Mouse (Mus musculus) ZHBTc4 (cell line): ENCODE results near the gene Prkaa2.
A peak's percentile ranks its signal among the peaks of the same experiment; 100 is the strongest.

Source experiments
- DNase-seq: peaks from one replicate; pipeline ENCODE4 v3.0.0-alpha.2; 2011; ENCODE audit warnings: low read depth, low spot score

The Prkaa2 gene

DNA sequence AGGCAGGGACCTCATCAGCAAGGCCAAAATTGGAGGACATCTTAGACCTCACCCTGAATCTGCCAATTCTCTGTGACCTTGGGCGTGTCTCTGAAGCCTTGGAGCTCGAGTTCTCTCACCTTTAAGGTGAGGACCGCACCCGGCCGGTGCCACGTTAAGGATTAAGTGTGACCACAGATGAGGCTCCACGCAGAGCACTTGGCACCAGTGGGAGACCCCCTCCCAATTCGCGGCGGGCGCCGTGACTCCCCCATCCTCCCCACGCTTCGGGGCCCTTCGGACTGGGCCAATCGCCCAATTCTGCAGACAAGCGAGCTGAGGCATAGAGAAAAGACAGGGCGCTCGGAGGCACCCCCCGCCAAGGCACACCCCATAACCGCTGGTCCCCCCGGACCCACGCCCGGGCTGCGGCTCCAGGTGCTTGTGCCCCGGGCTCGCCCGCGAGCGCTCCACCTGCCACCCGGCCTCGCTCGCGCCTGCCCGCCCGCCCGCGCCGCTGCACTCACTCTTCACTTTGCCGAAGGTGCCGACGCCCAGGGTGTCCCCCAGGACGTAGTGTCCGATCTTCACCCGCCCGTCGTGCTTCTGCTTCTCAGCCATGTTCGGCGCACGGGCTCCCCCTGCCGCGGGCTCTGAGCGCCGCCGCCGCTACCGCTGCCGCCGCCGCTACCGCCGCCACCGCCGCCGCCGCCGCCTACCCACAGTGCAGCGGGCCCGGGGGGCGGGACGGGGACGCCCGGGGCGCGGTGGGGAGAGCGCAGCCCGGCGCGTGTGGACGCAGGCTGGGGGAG lies at the start of gene Prkaa2:
TSS of gene Prkaa2 (minus strand) at position 692 of the 791 bp plus-strand sequence.
- peak; percentile 74 for DNase-seq

DNA sequence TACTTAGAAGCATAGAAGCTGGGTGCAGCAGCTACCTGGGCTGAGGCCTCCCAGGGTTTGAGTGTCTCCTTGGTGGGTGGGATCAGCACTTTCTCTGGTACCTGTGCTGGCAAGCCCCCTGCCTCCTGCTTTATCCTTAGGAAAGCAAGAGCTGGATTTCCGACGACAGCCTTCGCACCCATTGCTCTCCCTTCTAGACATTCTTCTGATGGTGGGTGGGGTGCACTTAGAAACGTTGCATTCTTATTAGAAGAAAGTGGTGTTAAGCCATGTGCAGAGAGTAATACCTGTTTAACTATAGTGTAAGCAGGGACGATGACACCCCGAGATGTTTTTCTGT lies 49.8 kb upstream of the Prkaa2 start:
- no peak for DNase-seq

DNA sequence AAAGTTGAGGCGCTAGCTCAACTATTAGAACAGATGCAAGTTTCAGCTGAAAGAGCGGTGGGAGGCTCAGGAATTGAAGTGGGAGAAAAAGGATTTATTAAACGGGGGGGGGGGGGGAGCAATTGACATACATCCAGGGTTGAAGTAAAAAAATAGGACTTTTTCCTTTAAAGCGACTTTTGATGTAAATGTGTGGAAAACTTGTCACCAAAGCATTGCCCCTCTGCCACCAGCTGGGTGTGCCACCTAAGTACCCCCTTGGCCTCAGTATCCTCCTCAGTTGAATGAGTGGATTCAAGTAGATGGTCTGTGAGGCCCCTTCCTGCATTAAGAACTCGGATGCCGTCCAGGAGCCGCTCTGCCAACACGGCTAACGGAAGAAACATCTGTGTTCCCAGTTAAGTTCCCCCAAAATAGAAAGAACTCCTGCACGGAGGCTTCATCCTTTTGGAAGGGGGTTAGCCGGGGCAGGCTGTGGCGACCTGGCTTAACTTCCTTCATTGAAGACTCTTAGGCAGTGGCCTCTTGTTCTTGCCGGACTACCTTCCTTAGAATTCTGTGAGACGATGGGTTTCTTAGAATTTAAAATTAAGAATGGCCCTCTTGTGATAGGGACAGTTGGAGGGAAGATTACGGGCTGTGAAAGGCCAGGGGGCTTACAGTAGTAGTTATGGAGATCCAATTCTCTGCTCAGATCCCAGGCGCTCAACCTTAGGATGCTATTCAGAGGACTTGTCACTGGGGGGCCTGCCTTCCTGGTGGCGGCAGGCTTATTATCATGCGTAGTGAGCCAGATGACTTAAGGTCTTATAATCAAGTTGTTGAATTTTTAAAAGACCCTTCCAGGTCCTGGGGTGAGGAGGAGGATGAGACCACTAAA lies 49.2 kb upstream of the Prkaa2 start:
- peak; percentile 73 for DNase-seq

DNA sequence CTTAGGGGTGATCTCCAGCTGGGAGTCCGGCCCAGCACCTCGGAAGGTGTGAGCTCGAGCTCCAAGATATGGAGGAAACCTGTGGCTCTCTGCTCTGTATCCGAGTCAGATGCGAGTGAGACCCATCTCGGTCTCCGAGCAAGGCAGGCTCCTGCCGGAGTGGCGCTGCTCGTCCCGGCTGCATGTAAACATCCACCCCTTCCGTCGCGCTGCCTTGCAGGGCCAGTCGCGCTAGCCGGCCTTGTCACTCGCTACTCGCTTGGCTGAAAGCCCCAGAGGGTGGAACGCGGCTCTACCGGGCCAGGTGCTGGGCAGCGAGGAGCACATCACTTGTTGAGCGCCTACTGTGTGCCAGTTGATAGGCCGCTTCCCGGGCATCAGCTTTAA lies 48.5 kb upstream of the Prkaa2 start:
- peak; percentile 82 for DNase-seq

DNA sequence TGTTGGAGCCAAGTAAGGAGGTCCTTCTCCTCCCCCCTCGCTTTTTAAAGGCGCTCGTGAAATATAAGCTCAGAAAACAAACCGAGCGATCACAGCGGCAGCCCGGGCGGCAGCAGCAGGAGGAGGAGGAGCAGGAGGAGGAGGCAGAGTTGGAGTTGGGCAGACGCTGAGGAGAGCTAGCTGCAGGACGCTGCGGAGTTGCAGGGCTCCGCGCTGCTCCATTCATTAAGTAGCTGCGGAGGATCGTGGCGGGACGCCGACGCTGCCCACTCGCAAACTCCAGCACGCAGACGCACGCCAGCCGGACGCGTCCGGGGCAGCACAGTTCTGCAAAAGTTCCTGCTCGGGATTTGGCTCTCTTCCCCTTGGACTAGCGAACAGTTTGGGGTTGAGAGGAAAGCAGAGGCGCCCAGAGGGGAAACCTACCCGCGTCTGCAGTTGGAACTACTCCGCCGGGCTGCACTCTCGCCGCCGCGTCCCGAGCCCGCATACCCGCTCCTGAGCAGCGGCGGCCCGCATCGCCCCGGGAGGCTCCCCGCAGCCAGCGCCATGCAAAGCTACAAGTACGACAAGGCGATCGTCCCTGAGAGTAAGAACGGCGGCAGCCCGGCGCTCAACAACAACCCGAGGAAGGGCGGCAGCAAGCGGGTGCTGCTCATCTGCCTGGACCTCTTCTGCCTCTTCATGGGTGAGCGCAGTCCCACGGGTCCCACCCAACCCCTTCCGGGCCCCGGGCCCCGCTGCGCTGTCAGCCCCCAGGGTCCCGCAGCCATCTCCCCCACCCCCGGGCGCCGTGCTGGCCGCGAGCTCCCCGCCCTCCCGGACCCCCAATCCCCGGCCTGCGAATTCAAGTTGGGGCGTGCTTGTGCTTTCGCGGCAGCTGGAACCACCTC lies 47.8 kb upstream of the Prkaa2 start, which contains the start of gene Plpp3:
TSS of gene Plpp3 (plus strand) at position 72 of the 893 bp plus-strand sequence.
- peak; percentile 84 for DNase-seq

DNA sequence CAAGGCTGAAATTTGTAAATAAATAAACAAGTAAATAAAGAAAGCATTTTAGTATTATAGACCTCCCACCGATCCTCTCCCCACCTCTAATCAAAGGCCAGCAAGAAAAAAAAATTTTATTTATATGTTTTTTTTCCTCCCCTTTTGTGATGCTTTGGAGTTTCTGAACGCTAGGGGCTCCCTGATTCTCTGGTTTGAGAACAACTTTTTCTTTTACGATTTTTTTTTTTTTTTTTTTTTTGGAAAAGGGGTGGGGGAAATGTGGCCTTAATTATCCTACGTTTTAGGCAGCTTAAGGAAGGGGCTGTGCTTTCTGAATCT lies 47.2 kb upstream of the Prkaa2 start:
- DNase-seq: no peak

DNA sequence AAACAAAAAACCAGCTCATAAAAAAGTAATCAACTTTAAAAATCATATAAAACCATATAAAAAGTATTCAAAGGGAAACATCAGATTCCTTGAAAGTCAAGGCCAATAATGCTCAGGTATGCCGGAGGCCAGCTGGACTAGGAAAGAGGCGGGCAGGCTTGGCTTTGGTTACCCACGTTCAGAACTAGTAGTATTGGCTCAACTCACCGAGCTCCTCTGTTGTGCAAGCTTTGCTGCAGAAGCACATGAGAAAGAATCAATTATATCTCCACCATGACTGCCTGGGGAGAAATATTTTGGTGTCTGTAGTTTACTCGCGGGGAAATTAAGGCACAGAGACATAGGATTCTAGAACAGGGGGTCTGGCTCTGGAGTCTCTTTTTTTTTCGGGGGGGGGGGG lies 46.6 kb upstream of the Prkaa2 start:
- DNase-seq: no peak

DNA sequence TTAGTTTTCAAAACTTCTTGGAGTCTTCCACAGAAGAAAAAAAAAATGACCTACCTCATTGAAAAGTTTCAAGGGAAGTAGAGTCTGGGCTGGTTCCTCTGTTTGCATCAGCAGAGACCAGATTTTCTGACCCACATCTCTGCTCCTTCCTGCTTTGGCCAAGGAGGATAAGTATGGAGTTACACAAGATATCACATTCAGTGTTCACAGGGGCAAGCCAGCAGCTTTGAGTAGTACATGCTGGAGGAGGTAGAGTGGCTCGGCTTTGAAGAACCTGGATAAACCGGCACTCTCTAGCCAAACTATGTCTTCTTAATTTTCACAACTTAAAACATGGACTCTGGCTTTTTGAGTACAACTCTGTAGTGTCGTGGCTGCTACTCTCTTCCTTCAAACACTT lies 43.5 kb upstream of the Prkaa2 start:
- no peak for DNase-seq

DNA sequence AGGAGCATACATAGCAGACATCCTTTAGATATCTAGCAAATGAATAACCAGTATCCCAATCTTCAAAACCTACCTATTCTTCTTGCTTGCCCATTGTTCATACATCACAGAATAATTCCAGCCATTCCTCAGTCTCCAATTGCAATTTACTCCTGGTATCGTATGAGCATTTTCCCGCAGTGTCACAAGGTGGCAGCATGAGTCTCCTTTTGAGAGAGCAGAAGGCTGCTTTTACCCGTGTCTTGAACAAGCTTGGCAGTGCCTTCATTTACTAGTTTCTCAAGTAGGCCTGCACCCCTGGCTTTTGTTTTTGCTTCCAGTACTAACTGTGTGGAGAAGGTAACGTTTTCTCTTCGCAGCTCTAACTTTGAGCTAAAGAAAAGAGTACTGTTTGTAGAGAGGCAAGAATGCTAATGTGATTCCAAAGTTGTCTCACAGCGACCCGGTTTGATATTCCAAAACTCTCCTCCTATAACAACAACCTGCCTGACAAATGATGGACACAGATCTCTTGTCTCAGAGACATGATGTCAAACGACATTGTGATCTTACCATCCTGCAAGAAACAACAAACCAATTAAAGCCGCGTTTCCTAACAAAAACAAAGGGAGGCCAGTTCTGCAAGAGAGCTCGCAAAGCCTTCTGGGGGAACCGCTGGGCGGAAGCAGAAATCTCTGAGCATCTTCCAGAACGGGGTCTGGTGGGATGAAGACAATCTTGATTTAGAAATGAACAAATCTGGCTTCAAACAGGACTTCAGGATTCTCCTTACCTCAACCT lies 42.4 kb upstream of the Prkaa2 start:
- peak; percentile 86 for DNase-seq

DNA sequence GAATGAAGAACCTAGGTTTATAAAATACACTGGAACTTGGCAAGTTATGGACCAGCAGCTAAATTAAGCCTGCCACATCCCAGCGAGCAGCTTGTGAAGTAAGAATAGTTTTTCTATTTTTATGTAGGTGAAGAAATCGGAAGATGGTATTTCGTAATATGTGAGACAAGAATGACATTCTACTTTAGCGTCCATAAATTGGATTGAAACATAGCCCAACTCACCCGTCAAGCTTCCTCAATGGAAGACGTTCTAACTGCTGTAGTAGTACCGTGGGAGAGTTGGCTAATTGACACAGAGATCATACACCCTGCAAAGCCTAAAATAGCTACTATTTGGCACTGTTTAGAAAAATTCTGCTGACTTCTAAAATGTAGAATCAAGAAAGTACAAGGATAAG lies 39.8 kb upstream of the Prkaa2 start:
- no peak for DNase-seq

DNA sequence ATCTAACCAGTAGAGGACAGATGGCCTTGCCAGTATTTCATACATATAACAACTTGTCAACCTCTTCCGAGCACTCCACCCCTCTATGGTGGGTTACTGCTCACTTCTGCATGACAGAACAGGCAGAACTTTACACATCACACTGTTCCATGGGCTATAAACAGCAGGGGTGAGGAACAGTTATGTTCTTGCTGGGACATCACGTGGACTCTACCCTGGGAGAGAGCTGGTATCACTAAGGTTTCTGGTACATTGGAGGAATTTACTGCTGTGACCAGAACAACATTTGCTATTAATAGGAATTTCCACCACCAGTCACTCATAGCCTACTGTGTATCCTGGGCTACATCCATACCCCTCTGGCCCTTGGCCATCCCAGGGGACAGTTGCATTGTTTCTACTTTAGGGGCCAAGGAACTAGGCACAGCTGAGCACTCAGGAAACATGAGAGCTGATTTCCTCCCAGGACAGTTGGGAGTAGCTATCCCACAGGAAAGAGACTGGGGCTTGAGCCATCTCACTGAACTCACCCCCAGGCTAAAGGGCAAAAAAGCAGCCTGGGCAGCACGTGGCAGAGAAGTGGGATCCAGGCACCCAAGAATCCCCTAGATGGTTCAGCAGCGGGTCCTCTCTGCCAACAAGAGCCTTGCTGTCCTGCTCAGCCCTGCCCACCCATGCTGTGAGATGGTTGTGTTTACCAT lies 23.8 kb upstream of the Prkaa2 start:
- no peak for DNase-seq

DNA sequence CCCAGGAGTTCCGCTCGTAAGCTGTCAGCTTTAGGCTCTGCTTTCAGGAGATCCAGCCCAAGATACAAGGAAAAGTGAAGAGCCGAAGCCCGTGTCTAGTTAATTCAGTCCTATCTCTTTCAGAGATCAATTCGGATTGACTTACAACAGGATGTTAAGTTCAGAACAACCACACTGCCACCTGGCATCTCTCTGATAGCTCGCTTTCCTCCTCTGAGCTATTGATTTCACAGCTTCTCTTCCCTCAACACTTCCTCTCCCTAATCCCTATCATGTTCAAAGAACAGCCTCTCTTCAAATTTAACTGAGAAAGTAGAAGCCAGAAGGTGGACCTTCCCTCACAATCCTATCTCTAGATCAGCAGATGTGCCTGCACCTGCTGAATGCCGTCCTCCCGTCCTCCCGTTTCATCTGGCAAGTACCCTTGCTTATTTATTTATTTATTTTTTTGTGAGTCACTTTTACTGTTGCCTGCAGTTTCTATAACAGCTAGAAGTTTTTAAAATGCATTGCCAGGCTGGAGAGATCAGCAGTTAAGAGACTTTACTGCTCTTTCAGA lies 22.1 kb upstream of the Prkaa2 start:
- DNase-seq: no peak

DNA sequence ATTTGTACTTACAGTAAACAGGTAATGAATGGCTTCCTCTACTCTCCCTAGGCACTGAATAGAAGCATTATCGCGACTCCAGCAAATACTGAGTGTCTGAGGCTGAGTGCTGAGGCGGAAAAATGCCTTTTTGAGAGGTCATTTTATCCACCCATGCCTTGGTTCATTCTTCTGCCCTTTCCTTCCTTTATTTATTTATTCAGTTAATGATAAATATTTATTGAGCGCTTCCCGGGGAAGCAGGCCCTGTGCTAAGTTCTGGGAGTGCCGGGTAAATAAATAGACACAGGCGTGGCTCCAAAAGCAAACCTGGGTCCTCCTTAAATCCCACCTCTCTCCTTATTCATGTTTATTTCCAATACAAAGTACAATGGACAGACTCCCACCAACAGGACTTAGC lies 19.5 kb upstream of the Prkaa2 start:
- no peak for DNase-seq

DNA sequence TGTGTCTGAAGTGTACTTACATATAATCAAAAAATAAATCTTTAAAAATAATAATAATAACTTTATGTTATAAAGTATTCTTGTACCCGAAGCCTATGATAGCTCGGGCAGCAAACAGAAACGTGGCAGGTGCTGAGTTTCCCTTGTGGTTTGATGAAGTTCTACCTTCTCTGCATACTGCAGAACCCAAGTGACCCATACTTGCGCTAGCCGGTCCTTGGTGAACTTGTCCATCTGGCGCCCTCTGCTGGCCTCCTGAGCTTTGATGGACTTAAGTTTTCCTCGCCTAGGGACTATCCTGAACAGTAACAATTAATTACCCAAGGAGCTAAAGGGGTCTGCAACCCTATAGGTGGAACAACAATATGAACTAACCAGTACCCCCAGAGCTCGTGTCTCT lies 12.7 kb upstream of the Prkaa2 start:
- DNase-seq: peak; percentile 84

DNA sequence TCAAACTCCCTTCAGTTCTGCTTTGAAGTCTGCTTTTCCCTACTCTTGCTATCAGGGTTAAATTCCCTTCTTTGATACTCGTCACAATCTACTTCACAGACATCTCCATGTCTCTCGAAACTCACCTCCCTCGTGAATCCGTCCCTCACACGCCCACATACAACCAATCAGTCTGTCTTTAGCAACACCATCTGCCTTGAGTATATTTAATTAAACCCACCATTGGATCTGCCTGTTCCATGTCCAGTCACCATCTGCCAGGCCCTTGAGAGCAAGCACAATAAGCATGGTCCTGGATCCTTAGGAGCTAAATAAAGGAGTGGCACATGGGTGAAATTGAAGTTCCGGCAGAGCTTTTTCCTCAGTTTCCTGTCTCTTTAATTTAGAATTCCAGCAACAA lies 11.4 kb upstream of the Prkaa2 start:
- DNase-seq: no peak

DNA sequence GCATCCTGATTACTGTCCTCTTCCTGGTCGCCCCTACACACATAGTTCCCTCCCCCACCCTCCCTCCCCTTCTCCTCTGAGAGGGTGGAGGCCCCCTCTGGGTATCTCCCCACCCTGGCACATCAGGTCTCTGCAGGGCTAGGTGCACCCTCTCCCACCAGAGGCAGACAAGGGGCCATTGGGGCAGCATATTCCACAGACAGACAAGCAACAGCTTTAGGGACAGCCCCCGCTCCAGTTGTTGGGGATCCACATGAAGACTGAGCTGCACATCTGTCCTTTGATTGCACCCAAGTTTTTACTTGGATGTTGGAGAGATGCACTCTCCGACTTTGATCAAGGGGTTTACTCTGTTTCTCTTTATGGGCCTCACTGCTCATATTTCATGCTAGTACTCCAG lies 3.8 kb upstream of the Prkaa2 start:
- no peak for DNase-seq

DNA sequence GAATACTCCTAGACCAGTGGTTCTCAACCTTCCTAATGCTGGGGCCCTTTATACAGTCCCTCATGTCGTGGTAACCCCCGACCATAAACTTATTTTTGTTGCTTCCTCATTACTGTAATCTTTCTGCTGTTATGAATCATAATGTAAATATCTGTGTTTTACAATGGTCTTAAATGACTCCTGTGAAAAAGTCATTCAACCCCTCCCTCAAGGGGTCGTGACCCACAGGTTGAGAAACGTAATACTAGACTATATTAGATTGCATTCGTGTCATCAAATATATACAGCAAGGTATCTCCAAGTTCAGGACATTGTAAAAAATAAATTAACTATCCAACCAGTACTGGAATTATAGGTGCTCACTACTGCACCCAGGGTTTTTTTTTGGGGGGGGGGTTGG lies 3.4 kb upstream of the Prkaa2 start:
- DNase-seq: no peak

DNA sequence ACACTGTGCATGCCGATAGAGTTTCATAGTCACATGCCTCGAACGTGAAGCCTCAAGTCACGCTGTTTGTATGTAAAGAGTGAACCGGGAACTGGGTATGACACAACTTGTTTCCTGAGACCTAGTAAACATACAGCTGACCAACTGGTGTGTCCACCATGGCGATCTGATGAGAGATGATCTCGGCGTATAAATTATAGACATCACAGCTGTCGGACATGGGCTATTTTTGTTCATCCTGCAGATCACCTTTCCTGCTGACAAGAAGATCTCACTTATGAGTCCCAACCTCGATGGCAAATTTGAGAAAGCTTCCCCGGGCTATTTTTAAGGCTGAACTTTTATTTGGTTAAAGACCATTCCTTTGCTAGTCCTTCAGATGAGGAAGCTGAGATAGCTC lies 2.1 kb upstream of the Prkaa2 start:
- DNase-seq: no peak

DNA sequence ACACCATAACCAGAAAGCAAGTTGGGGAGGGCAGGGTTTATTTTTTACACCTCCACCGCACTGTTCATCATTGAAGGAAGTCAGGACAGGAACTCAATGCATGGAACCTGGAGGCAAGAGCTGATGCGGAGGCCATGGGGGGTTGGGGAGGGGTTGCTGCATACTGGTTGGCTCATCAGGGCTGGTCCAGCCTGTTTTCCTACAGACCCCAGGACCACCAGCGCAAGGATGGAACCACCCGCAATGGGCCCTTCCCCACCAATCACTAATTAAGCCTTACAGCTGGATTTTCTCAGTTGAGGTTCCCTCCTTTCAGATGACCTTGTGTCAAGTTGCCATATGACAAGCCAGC lies 970 bp upstream of the Prkaa2 start:
- no peak for DNase-seq

DNA sequence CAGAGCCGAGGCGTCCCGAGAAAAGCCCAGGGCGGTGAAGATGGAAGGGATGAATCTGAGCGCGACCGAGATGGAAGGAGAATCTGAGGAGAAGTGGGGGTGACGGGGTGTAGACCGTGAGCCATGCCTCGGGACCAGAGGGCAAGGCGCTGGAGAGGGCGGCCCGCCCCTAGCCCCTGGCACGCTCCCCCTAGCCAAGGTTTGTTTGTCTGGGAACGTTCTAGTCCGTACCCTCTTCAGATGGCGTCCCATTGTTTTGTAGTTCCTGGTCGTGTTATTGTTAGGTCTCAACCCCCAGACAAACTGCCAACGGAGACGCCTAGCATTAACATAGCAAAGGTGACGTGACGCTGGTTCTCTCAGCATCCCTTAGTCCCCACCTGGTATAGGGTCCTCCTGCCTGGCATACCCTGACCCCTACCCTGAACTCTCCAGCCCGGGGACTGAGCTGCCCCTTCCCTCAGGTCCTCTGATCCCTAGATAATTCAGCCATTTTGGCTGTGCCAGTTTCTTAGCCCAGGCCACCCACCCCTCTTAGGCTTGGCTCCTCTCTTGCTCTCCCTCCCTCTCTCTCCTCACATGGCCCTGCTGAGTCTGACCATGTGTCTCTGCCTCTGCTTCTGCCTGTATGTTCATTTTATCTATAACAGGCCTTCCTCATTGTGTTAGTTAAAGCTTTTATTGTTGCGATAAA lies 447 bp upstream of the Prkaa2 start:
- DNase-seq: no peak
